Mouse (Mus musculus) stomach, postnatal 0 days (tissue): ENCODE results near the gene Fgd5. TPM values are rescaled to one million over a fixed set of nuclear protein-coding genes. Genes with fewer than 3 reads are reported as not detected.

Source experiments
- ATAC-seq: fragments of 200-750 bp; cut with Nextera tagmentation; 2 replicates; pipeline ENCODE4 v1.8.0; 2017; ENCODE audit not compliant: low FRiP score, low TSS enrichment
- DNase-seq: peaks from one replicate; pipeline ENCODE4 v3.0.0-alpha.2; 2016; ENCODE audit warnings: low spot score
- H3K27ac ChIP-seq: fragments of 300-500 bp; sonication (generic); replicated peaks from 2 replicates; pipeline ENCODE4 v1.5.1; 2014; ENCODE audit warnings: mild to moderate bottlenecking, control low read depth
- H3K27me3 ChIP-seq: fragments of 300-500 bp; sonication (generic); 2 replicates; pipeline ENCODE4 v1.6.1; 2014; ENCODE audit warnings: low read length; ENCODE audit not compliant: control insufficient read depth, insufficient read depth
- H3K36me3 ChIP-seq: fragments of 300-500 bp; sonication (generic); 2 replicates; pipeline ENCODE4 v1.6.1; 2014; ENCODE audit warnings: low read length, mixed read lengths; ENCODE audit not compliant: control insufficient read depth, insufficient read depth
- H3K4me1 ChIP-seq: fragments of 300-500 bp; sonication (generic); replicated peaks from 2 replicates; pipeline ENCODE4 v1.6.1; 2014; ENCODE audit warnings: antibody characterized with exemption; ENCODE audit not compliant: control insufficient read depth, insufficient read depth
- H3K4me2 ChIP-seq: fragments of 300-500 bp; sonication (generic); replicated peaks from 2 replicates; pipeline ENCODE4 v1.6.1; 2014; ENCODE audit warnings: low read depth, mild to moderate bottlenecking, control low read depth, moderate library complexity
- H3K4me3 ChIP-seq: fragments of 300-500 bp; sonication (generic); 2 replicates; pipeline ENCODE4 v1.5.1; 2014; ENCODE audit warnings: low read depth, low read length, control low read depth
- H3K9ac ChIP-seq: fragments of 300-500 bp; sonication (generic); 2 replicates; pipeline ENCODE4 v1.6.1; 2014; ENCODE audit warnings: mild to moderate bottlenecking, low read length, control low read depth, mixed read lengths
- H3K9me3 ChIP-seq: fragments of 300-500 bp; sonication (generic); 2 replicates; pipeline ENCODE4 v1.6.1; 2016; ENCODE audit warnings: low read length; ENCODE audit not compliant: control insufficient read depth
- CTCF ChIP-seq: IDR thresholded peaks from 2 replicates; pipeline ENCODE4 v1.5.1; 2016; ENCODE audit warnings: antibody characterized with exemption, low read depth, mild to moderate bottlenecking, moderate library complexity
- EP300 ChIP-seq: optimal IDR thresholded peaks from 2 replicates; pipeline ENCODE3; 2016; ENCODE audit warnings: antibody characterized with exemption
- WGBS: fragments of 180-500 bp; shearing (Covaris S2); extraction: QIAGEN DNeasy Blood & Tissue Kit; methylation state at CpG from one replicate; pipeline ENCODE4 v1.1.7; 2014; 5-methylcytosine and 5-hydroxymethylcytosine counted together
- polyA plus RNA-seq: library from polyadenylated mRNA; unstranded; fragments of >200 nt; fragmentation: Nextera tagmentation; extraction: Ambion mirVana; gene quantifications from 2 replicates; pipeline ENCODE4 v1.2.1, GENCODE M21; 2015

Gene Fgd5
- polyA plus RNA-seq, 1 experiment from 2014 or later, result 2.5 TPM

DNA sequence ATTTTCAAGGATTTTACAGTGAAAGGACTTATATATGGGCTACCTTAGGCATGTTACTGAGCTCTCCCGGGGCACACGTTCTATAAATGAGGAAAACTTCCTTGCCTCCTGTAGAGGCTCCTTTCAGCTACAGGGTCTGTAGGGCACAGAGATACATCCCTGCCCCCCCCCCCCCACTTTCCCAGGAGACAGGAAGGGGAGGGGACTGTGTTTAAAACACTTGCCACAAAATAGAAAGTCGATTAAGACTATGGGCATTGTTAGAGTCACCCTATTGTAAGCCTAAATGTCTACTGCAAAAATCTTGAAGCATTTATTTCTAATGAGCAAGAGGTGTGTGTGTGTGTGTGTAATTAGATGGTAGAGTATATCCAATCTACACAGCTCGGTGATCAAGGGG is 111.8 kb downstream of the Fgd5 start:
- no peaks in the 10 kb centered on the region for H3K9me3 ChIP-seq
- H3K36me3 ChIP-seq, result no peaks in the 10 kb centered on the region
- TF ChIP-seq CTCF (no peak), EP300 (no peak)
- peak overlapping the region; percentile 82 for H3K4me3 ChIP-seq
- no peaks in the 10 kb centered on the region for H3K27me3 ChIP-seq
- H3K4me1 ChIP-seq, result no peaks in the 10 kb centered on the region
- WGBS, result 5% methylated on average over 4 of the region's 4 CpGs
- peak overlapping the region; percentile 100 for H3K27ac ChIP-seq
- peak overlapping the region; percentile 70 for H3K4me2 ChIP-seq
- H3K9ac ChIP-seq, result peak overlapping the region; percentile 100
- DNase-seq (no peak), ATAC-seq (no peak)

DNA sequence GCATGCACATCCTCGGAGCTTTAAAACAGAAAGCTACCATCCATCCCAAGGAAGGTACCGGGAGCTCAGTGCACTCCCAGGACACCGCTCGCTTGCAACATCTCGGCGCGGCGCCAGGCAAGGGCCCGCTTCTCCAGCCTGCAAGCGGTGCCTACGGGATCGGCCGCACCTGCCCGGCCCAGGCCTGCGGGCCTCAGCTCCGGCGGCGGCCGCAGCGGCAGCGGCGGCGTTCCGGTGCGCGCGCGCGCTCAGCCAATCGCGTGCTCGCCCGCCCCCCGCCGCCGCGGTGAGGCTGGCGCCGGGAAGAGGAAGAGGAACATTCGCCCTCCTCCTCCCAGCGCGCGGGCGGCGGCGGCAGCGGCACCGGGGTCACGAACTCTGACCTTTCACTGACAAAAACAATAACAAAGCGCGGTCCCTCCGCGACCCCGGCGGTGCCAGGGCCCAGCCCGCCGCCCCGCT is 112.5 kb downstream of the Fgd5 start, which contains the start of gene Nr2c2:
Nr2c2 (plus strand) TSS at position 261 of the 462 bp plus-strand sequence.
- no peak for TF ChIP-seq EP300
- no peak for TF ChIP-seq CTCF
- Histone ChIP-seq H3K4me1 (no peaks in the 10 kb centered on the region), H3K9me3 (no peaks in the 10 kb centered on the region), H3K4me3 (peak within 1 kb of the TSS; percentile 82), H3K9ac (peak within 1 kb of the TSS; percentile 100), H3K27me3 (no peaks in the 10 kb centered on the region), H3K36me3 (no peaks in the 10 kb centered on the region), H3K4me2 (peak within 1 kb of the TSS; percentile 73), H3K27ac (peak within 1 kb of the TSS; percentile 100)
- peak; percentile 55 for ATAC-seq
- WGBS, result under 1% methylated on average over 36 of the region's 58 CpGs
- peak; percentile 83 for DNase-seq

DNA sequence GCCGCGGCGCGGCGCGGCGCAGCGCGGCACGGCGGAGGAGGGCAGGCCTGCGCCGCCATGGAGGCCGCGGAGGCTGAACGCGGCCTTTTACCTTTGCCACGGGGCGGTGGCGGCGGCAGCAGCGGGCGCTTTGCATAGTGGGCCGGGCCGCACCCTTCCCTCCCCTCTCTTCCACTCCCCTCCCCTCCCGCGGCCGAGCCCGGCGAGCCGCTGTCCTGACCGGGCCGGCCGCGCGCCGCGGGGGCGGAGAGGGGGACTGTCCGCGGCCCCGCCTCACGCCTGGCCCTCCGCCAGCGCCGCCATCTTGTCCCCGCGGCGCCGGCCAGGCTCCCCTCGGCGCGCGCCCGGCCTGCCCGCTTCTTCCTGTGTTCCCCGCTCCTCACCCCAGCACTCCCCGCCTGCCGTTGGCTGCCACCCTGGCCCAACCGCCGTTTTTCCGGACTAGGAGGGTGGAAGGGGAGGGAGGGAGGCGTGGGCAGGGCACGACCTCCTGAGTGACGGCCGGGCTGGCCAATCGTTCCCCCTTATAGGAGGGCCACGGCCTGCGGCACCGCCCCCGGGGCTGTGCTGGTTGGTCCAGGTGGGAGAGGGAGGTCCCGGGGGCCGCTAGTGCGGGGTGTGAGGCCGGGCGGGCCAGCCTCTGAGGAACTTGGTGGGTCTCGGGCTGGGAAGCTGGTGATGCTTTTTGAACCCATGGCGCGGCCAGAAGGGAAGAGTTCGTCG is 113.2 kb downstream of the Fgd5 start:
- peak; percentile 4; the same call in 1 of the 2 replicates for TF ChIP-seq CTCF
- TF ChIP-seq EP300, result no peak
- DNase-seq (peak; percentile 99), ATAC-seq (peak; percentile 99)
- H3K4me1 ChIP-seq, result no peaks in the 10 kb centered on the region
- H3K36me3 ChIP-seq, result no peaks in the 10 kb centered on the region
- peak overlapping the region; percentile 82 for H3K4me3 ChIP-seq
- peak overlapping the region; percentile 100 for H3K27ac ChIP-seq
- peak overlapping the region; percentile 73 for H3K4me2 ChIP-seq
- no peaks in the 10 kb centered on the region for H3K27me3 ChIP-seq
- no peaks in the 10 kb centered on the region for H3K9me3 ChIP-seq
- peak overlapping the region; percentile 100 for H3K9ac ChIP-seq
- WGBS, result under 1% methylated on average over 35 of the region's 81 CpGs

DNA sequence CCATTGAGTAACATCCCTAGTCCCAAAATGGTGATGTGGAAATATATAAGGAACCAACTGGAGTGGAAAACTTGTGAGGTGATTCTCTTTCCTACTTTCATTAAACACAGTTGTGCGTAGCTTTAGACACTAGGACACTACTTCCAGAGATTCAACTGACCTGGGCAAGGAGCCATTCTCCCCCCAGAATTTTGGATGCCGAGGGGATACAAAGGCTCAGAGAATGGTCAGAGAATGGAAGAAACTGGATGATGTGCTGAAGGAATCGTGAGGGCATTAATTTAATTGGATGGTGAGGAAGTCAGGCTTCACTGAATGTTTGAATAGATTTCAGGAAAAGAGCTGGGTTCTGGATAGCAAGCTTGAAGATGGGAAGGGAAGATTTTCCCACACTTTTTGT is 114.1 kb downstream of the Fgd5 start:
- WGBS, result 19% methylated on average over 3 of the region's 3 CpGs
- no peak for TF ChIP-seq EP300
- no peak for TF ChIP-seq CTCF
- no peaks in the 10 kb centered on the region for H3K9me3 ChIP-seq
- H3K4me3 ChIP-seq, result peak overlapping the region; percentile 82
- peak overlapping the region; percentile 100 for H3K9ac ChIP-seq
- no peaks in the 10 kb centered on the region for H3K27me3 ChIP-seq
- no peaks in the 10 kb centered on the region for H3K36me3 ChIP-seq
- DNase-seq (no peak), ATAC-seq (no peak)
- peak overlapping the region; percentile 100 for H3K27ac ChIP-seq
- no peaks in the 10 kb centered on the region for H3K4me1 ChIP-seq
- peak overlapping the region; percentile 73 for H3K4me2 ChIP-seq

DNA sequence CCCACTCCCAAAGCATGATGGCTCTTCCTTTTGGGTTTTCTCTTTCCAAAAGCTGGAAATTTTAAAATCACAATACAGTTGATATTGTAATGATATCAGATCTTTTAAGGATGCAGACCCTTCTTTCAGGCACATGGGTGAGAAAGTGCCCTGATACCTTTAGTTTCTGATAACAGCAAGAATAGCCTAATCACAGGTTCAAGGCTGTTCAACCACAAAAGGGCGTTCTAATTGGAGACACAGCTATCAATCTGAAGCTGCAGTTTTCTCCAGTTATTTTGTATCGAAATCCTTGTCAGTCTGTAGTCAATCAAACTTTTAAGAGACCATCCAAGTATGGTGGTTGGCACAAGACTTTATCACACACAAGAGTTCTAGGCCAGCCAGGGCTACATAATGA is 115.2 kb downstream of the Fgd5 start:
- no peak for ATAC-seq
- H3K36me3 ChIP-seq, result no peaks in the 10 kb centered on the region
- TF ChIP-seq CTCF (no peak), EP300 (no peak)
- 79% methylated on average over 2 of the region's 2 CpGs for WGBS
- H3K27me3 ChIP-seq, result no peaks in the 10 kb centered on the region
- no peak for DNase-seq
- no peaks in the 10 kb centered on the region for H3K4me1 ChIP-seq
- no peak overlapping the region for H3K9ac ChIP-seq
- H3K27ac ChIP-seq, result no peak overlapping the region
- H3K9me3 ChIP-seq, result no peaks in the 10 kb centered on the region
- H3K4me2 ChIP-seq, result no peak overlapping the region
- H3K4me3 ChIP-seq, result no peak overlapping the region

DNA sequence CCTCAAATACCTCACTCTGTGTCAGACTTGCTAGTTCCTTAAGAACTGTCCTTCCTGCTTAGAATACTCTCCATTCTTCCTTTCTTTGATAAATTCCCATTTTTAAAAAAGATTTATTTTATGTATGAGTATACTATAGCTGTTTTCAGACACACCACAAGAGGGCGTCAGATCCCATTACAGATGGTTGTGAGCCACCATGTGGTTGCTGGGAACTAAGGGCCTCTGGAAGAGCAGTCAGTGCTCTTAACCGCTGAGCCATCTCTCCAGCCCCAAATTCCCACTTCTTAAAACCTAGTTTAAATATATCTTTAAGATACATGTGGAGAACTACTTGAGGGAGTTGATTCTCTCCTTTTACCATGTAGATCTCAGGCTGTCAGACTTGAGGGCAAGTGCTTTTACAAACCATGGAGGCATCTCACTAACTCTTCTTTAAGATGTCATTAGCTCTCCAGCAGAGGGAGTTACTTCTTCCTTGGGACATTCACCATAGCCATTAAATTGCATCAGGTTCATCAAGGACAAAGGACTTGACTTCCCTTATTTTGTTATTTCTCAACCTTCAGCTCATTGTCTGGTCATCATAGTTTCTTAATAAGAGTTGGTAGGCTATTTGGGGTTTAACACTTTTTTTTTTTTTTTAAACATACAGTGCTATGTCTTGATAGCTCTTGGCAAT is 122.1 kb downstream of the Fgd5 start:
- H3K36me3 ChIP-seq, result no peaks in the 10 kb centered on the region
- no peak overlapping the region for H3K9ac ChIP-seq
- H3K27ac ChIP-seq, result no peak overlapping the region
- H3K9me3 ChIP-seq, result no peaks in the 10 kb centered on the region
- TF ChIP-seq CTCF (peak; percentile 23; the same call in 1 of the 2 replicates), EP300 (no peak)
- no peak for ATAC-seq
- no peak overlapping the region for H3K4me2 ChIP-seq
- H3K4me1 ChIP-seq, result no peaks in the 10 kb centered on the region
- H3K27me3 ChIP-seq, result no peaks in the 10 kb centered on the region
- DNase-seq, result no peak
- 59% methylated on average over 2 of the region's 2 CpGs for WGBS
- H3K4me3 ChIP-seq, result no peak overlapping the region
